In genomic region chr10:82354083-82355010, GRCm38 (mm10) we compare ENCODE assay signal across 1 mouse cellular context.
TF ChIP-seq lines count a peak whose summit lies in the region.

TSS of gene Gm4924 (plus strand) at chr10:82354255.

TF ChIP-seq in CH12.LX, 34 proteins besides CTCF, POLR2A, EP300 and RAD21 (continued from another document):
- TF ChIP-seq ZNF384 (IDR thresholded peaks at IDR 0.05; ENCODE audit: low read depth, low read length) (no peak), USF1 (IDR thresholded peaks at IDR 0.05; ENCODE audit: low read depth, low read length) (peak; percentile 60), GABPA (IDR thresholded peaks at IDR 0.05; ENCODE audit: insufficient replicate concordance, low read depth, low read length) (no peak), ZC3H11A (IDR thresholded peaks at IDR 0.05; ENCODE audit: low read depth, low read length) (no peak), NRF1 (IDR thresholded peaks at IDR 0.05; ENCODE audit: low read depth, low read length) (peak; percentile 90), HCFC1 (IDR thresholded peaks at IDR 0.05; ENCODE audit: low read depth, low read length) (peak; percentile 66), JUN (IDR thresholded peaks at IDR 0.05; ENCODE audit: insufficient read depth, low read depth, low read length) (no peak), MAX (IDR thresholded peaks at IDR 0.05; ENCODE audit: low read length) (peak; percentile 91), ETS1 (conservative IDR thresholded peaks at IDR 0.05; ENCODE audit: low read depth, low read length) (0 out of 2 replicates have a peak, but pooled peaks have one; percentile 19), MYC (IDR thresholded peaks at IDR 0.05; ENCODE audit: low read depth, low read length) (no peak; the same call in 1 of the 2 replicates), KAT2A (IDR thresholded peaks at IDR 0.05; ENCODE audit: insufficient replicate concordance, low read length) (no peak), UBTF (IDR thresholded peaks at IDR 0.05; ENCODE audit: low read depth, low read length) (no peak), ELF1 (IDR thresholded peaks at IDR 0.05; ENCODE audit: low read depth, low read length) (peak; percentile 76), MAZ (IDR thresholded peaks at IDR 0.05; ENCODE audit: low read depth, low read length) (no peak), PAX5 (IDR thresholded peaks at IDR 0.05; ENCODE audit: low read length) (no peak), USF2 (conservative IDR thresholded peaks at IDR 0.05; ENCODE audit: low read depth, low read length) (peak; percentile 36), RCOR1 (conservative IDR thresholded peaks at IDR 0.05; ENCODE audit: low read depth, low read length) (no peak), IRF4 (IDR thresholded peaks at IDR 0.05; ENCODE audit: low read depth, low read length) (0 out of 2 replicates have a peak, but pooled peaks have one; percentile 27), CHD1 (IDR thresholded peaks at IDR 0.05; ENCODE audit: low read depth, low read length) (no peak), POLR2AphosphoS2 (IDR thresholded peaks at IDR 0.05; ENCODE audit: low read depth, low read length) (no peak), NELFE (IDR thresholded peaks at IDR 0.05; ENCODE audit: low read depth, low read length) (peak; percentile 83), TBP (conservative IDR thresholded peaks at IDR 0.05; ENCODE audit: low read depth, low read length) (peak; percentile 84), ZMIZ1 (IDR thresholded peaks at IDR 0.05; ENCODE audit: low read depth, low read length) (no peak)
